ENCODE assay signal across 8 mouse cellular contexts in the genomic region with DNA sequence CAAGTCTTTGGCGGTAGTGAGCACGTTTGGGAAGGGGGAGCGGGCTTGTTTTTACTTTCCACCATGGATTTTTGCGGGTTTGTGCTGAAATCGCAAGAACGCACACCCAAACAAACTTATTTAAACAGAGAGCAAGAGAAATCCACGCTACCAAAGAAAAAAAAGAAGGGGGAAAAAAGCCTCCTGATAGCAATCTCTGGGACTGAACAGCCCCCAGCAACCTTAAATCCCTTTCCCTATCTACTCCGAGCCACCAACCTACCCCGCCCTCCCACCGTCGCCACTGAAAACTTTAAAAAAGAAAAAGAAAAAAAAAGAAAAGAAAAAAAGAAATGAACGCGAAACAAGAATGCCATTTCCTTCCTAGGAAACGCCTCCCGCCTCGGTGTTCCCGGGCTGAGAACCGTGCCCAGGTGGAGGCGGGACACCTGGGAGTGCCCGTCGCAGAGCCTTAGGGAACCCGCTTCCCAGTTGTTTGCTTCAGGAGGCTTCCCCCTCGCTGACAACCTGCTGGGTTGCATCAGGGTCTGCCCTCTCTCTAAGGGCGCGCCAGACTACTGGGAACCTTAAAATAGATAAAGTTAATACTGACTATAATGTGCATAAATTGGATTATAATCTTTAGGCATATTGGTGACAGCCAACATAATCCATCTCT. TPM values are rescaled to one million over a fixed set of nuclear protein-coding genes. Genes with fewer than 3 reads are reported as not detected.
DNase-seq lines count a peak whose midpoint lies in the region; ATAC-seq and TF ChIP-seq lines count a peak whose summit lies in the region.

No protein-coding gene starts in this region.

- no peak for TF ChIP-seq CTCF in cerebellum, adult 2 months (IDR thresholded peaks at IDR 0.05; ENCODE audit: borderline replicate concordance, insufficient read depth, low read depth, low read length)

- no peak for TF ChIP-seq POLR2A in cerebellum, adult 2 months (IDR thresholded peaks at IDR 0.05; ENCODE audit: borderline replicate concordance, insufficient read depth, low read length)

- peak overlapping the region; percentile 45 for H3K9ac ChIP-seq in kidney, embryonic 15.5 days
- H3K9ac ChIP-seq in stomach, embryonic 15.5 days: peak overlapping the region; percentile 29; the same call in 1 of the 2 replicates

- H3K36me3 ChIP-seq in megakaryocyte, embryonic 14.5 days (replicated peaks; ENCODE audit: low read length): peaks cover 9% of the 10 kb centered on the region
- 0 out of 2 replicates have a peak, but pooled peaks cover 4% of the 10 kb centered on the region for H3K36me3 ChIP-seq in heart, embryonic 10.5 days
- H3K36me3 ChIP-seq in kidney, embryonic 15.5 days: peaks cover 5% of the 10 kb centered on the region
- H3K36me3 ChIP-seq in stomach, embryonic 15.5 days: no peaks in the 10 kb centered on the region

- H3K9me3 ChIP-seq in megakaryocyte, embryonic 14.5 days: no peaks in the 10 kb centered on the region
- no peaks in the 10 kb centered on the region for H3K9me3 ChIP-seq in heart, embryonic 10.5 days
- H3K9me3 ChIP-seq in kidney, embryonic 15.5 days (replicated peaks): no peaks in the 10 kb centered on the region
- no peaks in the 10 kb centered on the region for H3K9me3 ChIP-seq in stomach, embryonic 15.5 days

- peaks cover 10% of the 10 kb centered on the region for H3K27me3 ChIP-seq in megakaryocyte, embryonic 14.5 days (replicated peaks)
- H3K27me3 ChIP-seq in cerebellum, adult 2 months (ENCODE audit: control insufficient read depth, insufficient read depth, low read length): no peaks in the 10 kb centered on the region
- no peaks in the 10 kb centered on the region for H3K27me3 ChIP-seq in heart, embryonic 10.5 days (ENCODE audit: insufficient read depth, poor library complexity, severe bottlenecking)
- H3K27me3 ChIP-seq in kidney, embryonic 15.5 days: 0 out of 2 replicates have a peak, but pooled peaks cover 10% of the 10 kb centered on the region
- H3K27me3 ChIP-seq in stomach, embryonic 15.5 days (replicated peaks): no peaks in the 10 kb centered on the region

- ATAC-seq in megakaryocyte, adult 5-6 weeks (ENCODE audit: poor library complexity, severe bottlenecking): no peak
- ATAC-seq in kidney, embryonic 15.5 days (replicated peaks; ENCODE audit: low FRiP score): no peak
- ATAC-seq in stomach, embryonic 15.5 days (ENCODE audit: insufficient read depth, low FRiP score, low read depth): no peak

- peak overlapping the region; percentile 95 for H3K4me3 ChIP-seq in megakaryocyte, embryonic 14.5 days (replicated peaks)
- H3K4me3 ChIP-seq in cerebellum, adult 2 months (replicated peaks; ENCODE audit: insufficient read depth, low read depth, low read length): peak overlapping the region; percentile 100
- peak overlapping the region; percentile 84 for H3K4me3 ChIP-seq in heart, embryonic 10.5 days
- peak overlapping the region; percentile 93 for H3K4me3 ChIP-seq in kidney, embryonic 15.5 days (replicated peaks)
- peak overlapping the region; percentile 81 for H3K4me3 ChIP-seq in stomach, embryonic 15.5 days (replicated peaks)

- peak overlapping the region; percentile 95 for H3K4me2 ChIP-seq in kidney, embryonic 15.5 days
- H3K4me2 ChIP-seq in stomach, embryonic 15.5 days: peak overlapping the region; percentile 92

- 1% methylated on average over 25 of the region's 25 CpGs for WGBS in cerebellum, adult 2 months
- WGBS in heart, embryonic 10.5 days: under 1% methylated on average over 25 of the region's 25 CpGs
- under 1% methylated on average over 25 of the region's 25 CpGs for WGBS in kidney, embryonic 15.5 days
- WGBS in stomach, embryonic 15.5 days: under 1% methylated on average over 25 of the region's 25 CpGs

- H3K4me1 ChIP-seq in megakaryocyte, embryonic 14.5 days: peaks cover 22% of the 10 kb centered on the region
- peaks cover 6% of the 10 kb centered on the region for H3K4me1 ChIP-seq in cerebellum, adult 2 months (ENCODE audit: control insufficient read depth, insufficient read depth, low read length)
- H3K4me1 ChIP-seq in heart, embryonic 10.5 days: peaks cover 12% of the 10 kb centered on the region; the same call in 1 of the 2 replicates
- H3K4me1 ChIP-seq in kidney, embryonic 15.5 days: peaks cover 33% of the 10 kb centered on the region
- peaks cover 9% of the 10 kb centered on the region; the same call in 1 of the 2 replicates for H3K4me1 ChIP-seq in stomach, embryonic 15.5 days

- no peak overlapping the region for H3K27ac ChIP-seq in cerebellum, adult 2 months (ENCODE audit: insufficient read depth, low read length)
- peak overlapping the region; percentile 94 for H3K27ac ChIP-seq in heart, embryonic 10.5 days
- H3K27ac ChIP-seq in kidney, embryonic 15.5 days: peak overlapping the region; percentile 96
- peak overlapping the region; percentile 77; the same call in 1 of the 2 replicates for H3K27ac ChIP-seq in stomach, embryonic 15.5 days

- peak; percentile 33 to 40 for DNase-seq in cerebellum, adult 2 months
- DNase-seq in heart, embryonic 10.5 days (ENCODE audit: low spot score): no peak
- DNase-seq in lung, postnatal 10 days: peak; percentile 29
- DNase-seq in left cerebral cortex, adult 9 months (ENCODE audit: low spot score in 2 of 2): no peak

RNA-seq across cellular contexts. Expression of a gene that starts 0.7 kb away (rescaled TPM):
- 0.69 and 4.0 TPM in 2 replicates for polyA plus RNA-seq in megakaryocyte, embryonic 14.5 days (2012; ENCODE audit: insufficient read depth, low replicate concordance)
- 6.2 and 8.1 TPM in 2 replicates for total RNA-seq in megakaryocyte, adult 5-6 weeks (2015)
- total RNA-seq in megakaryocyte, adult 5-6 weeks (2017): 7.3 and 18.5 TPM in 2 replicates
- polyA plus RNA-seq in cerebellum, adult 2 months (2012; rRNA removed): 24.0 and 25.8 TPM in 2 replicates
- 56.3 and 68.9 TPM in 2 replicates for polyA plus RNA-seq in heart, embryonic 10.5 days (2016; fragmentation: Nextera tagmentation; extraction: Ambion mirVana)
- polyA plus RNA-seq in kidney, embryonic 15.5 days (2015; fragmentation: Nextera tagmentation; extraction: Ambion mirVana): 32.4 and 39.5 TPM in 2 replicates
- polyA plus RNA-seq in stomach, embryonic 15.5 days (2015; fragmentation: Nextera tagmentation; extraction: Ambion mirVana): 38.7 and 39.2 TPM in 2 replicates

Comparison
In these comparisons a context has a peak if more than half of its experiments do, and no peak if none do; other contexts are left out.
1. DNase-seq: peak in cerebellum, adult 2 months (2 of 2) and lung, postnatal 10 days (single experiment); none in heart, embryonic 10.5 days (single experiment) and left cerebral cortex, adult 9 months (0 of 2).
2. Peak in every context shown above with its lines, with median percentiles within 50 percentile points of each other: H3K4me3 ChIP-seq.